Mouse (Mus musculus): Measurements from ENCODE around the gene Fbf1.
A peak's percentile ranks its signal among the peaks of the same experiment; 100 is the strongest.

Gene Fbf1

GRCm38 (mm10) chr11:116167884-116168439, at the start of gene Fbf1:
Gene Fbf1, minus strand, starts transcription at chr11:116168166.
- DNase-seq (ENCODE audit: extremely low read depth, low read depth, low spot score), result no peak

- no peak for DNase-seq (ENCODE audit: extremely low read depth, low read depth, low spot score)
Measured at GRCm38 (mm10) chr11:116216549-116216948, 48.6 kb upstream of the Fbf1 start.

- DNase-seq (ENCODE audit: extremely low read depth, low read depth, low spot score), result no peak
Measured at GRCm38 (mm10) chr11:116215991-116216390, 48.0 kb upstream of the Fbf1 start.

GRCm38 (mm10) chr11:116215181-116215580, 47.2 kb upstream of the Fbf1 start:
- DNase-seq (ENCODE audit: extremely low read depth, low read depth, low spot score), result no peak

- DNase-seq (ENCODE audit: extremely low read depth, low read depth, low spot score), result no peak
Measured at GRCm38 (mm10) chr11:116213877-116214510, 46.0 kb upstream of the Fbf1 start.

GRCm38 (mm10) chr11:116212847-116213246, 44.9 kb upstream of the Fbf1 start:
- no peak for DNase-seq (ENCODE audit: extremely low read depth, low read depth, low spot score)

GRCm38 (mm10) chr11:116210696-116211095, 42.7 kb upstream of the Fbf1 start:
- DNase-seq (ENCODE audit: extremely low read depth, low read depth, low spot score), result no peak

GRCm38 (mm10) chr11:116209257-116209656, 41.3 kb upstream of the Fbf1 start:
- no peak for DNase-seq (ENCODE audit: extremely low read depth, low read depth, low spot score)

- DNase-seq (ENCODE audit: extremely low read depth, low read depth, low spot score), result no peak
Measured at GRCm38 (mm10) chr11:116208660-116209059, 40.7 kb upstream of the Fbf1 start.

- no peak for DNase-seq (ENCODE audit: extremely low read depth, low read depth, low spot score)
Measured at GRCm38 (mm10) chr11:116206678-116207077, 38.7 kb upstream of the Fbf1 start.

GRCm38 (mm10) chr11:116203150-116203549, 35.2 kb upstream of the Fbf1 start:
- DNase-seq (ENCODE audit: extremely low read depth, low read depth, low spot score), result no peak

GRCm38 (mm10) chr11:116201151-116201550, 33.2 kb upstream of the Fbf1 start:
- DNase-seq (ENCODE audit: extremely low read depth, low read depth, low spot score), result no peak

- DNase-seq (ENCODE audit: extremely low read depth, low read depth, low spot score), result peak; percentile 95
Measured at GRCm38 (mm10) chr11:116198639-116199531, 30.9 kb upstream of the Fbf1 start, which contains the start of the genes Ten1 and Acox1. Gene Ten1, plus strand, starts transcription at chr11:116198855. Gene Acox1, minus strand, starts transcription at chr11:116199045.

GRCm38 (mm10) chr11:116198132-116198531, 30.2 kb upstream of the Fbf1 start:
- DNase-seq (ENCODE audit: extremely low read depth, low read depth, low spot score), result no peak

- DNase-seq (ENCODE audit: extremely low read depth, low read depth, low spot score), result no peak
Measured at GRCm38 (mm10) chr11:116197584-116197906, 29.6 kb upstream of the Fbf1 start.

- no peak for DNase-seq (ENCODE audit: extremely low read depth, low read depth, low spot score)
Measured at GRCm38 (mm10) chr11:116196866-116197583, 29.1 kb upstream of the Fbf1 start.

- no peak for DNase-seq (ENCODE audit: extremely low read depth, low read depth, low spot score)
Measured at GRCm38 (mm10) chr11:116196336-116196735, 28.4 kb upstream of the Fbf1 start.

GRCm38 (mm10) chr11:116195252-116195651, 27.3 kb upstream of the Fbf1 start:
- DNase-seq (ENCODE audit: extremely low read depth, low read depth, low spot score), result no peak

GRCm38 (mm10) chr11:116194619-116195018, 26.7 kb upstream of the Fbf1 start:
- no peak for DNase-seq (ENCODE audit: extremely low read depth, low read depth, low spot score)

- no peak for DNase-seq (ENCODE audit: extremely low read depth, low read depth, low spot score)
Measured at GRCm38 (mm10) chr11:116187226-116187930, 19.4 kb upstream of the Fbf1 start.

GRCm38 (mm10) chr11:116186360-116186759, 18.4 kb upstream of the Fbf1 start:
- no peak for DNase-seq (ENCODE audit: extremely low read depth, low read depth, low spot score)
